Mouse (Mus musculus) left cerebral cortex, postnatal 10 days (tissue): ENCODE results near the gene Ebna1bp2. TPM values are rescaled to one million over a fixed set of nuclear protein-coding genes. Genes with fewer than 3 reads are reported as not detected.

ENCODE experiments used
- DNase-seq, 2 experiments: peaks; one replicate each; pipeline ENCODE4 v3.0.0; 2021 to 2022; ENCODE audit warnings: low spot score in 2 of 2, mixed read lengths in 1 of 2; ENCODE audit errors: extremely low spot score in 1 of 2
- intact Hi-C: fragments of 180-260 bp; cut with DNase I; formaldehyde crosslinking; loops from one replicate; pipeline ENCODE4 v1.15.1; 2025
- total RNA-seq, 2 experiments: library from RNA; stranded (reverse); gene quantifications; 2 replicates each; pipeline ENCODE4 v1.2.3; 2021

Gene Ebna1bp2
- total RNA-seq, result 10 to 100 TPM; 48.3 to 54.4 TPM

DNA sequence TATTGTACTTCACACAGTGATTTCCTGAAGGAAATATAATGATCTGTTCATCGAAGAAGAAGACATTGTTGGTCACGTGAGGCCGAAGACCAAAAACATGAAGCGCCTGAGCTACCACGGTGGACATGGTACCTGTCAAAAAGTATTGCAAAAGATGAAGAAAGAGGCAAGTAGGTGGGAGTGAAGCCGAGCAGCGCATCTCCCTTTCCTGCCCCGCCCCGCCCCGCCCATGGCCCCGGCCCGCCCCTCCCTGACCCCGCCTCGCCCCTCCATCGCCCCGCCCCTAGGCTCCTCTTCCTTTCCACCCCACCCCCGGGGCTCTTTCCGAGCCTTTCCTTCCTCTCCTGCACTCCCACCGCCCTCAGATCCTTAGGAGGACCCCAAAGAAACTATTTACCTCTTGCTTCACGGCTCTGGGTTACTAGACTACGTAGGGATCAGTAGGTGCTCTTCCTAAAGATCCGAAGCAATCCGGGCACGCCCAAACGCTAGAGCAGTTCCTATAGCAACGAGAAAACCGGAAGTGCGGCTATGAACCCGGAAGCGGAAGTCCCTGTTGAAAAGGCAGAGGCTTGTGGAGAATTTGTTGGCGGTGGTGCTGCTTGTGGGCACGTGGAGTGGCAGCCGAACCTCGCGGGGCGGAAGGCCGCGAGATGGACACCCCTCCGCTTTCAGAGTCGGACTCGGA, at the start of gene Ebna1bp2, which contains the start of gene Cfap57:
Gene Ebna1bp2, plus strand, starts transcription at position 521 of the 688 bp plus-strand sequence.
Gene Cfap57, minus strand, starts transcription at position 499 of the 688 bp plus-strand sequence.
- intact Hi-C loops, result no loop called here
- peak; percentile 90 to 93 for DNase-seq

DNA sequence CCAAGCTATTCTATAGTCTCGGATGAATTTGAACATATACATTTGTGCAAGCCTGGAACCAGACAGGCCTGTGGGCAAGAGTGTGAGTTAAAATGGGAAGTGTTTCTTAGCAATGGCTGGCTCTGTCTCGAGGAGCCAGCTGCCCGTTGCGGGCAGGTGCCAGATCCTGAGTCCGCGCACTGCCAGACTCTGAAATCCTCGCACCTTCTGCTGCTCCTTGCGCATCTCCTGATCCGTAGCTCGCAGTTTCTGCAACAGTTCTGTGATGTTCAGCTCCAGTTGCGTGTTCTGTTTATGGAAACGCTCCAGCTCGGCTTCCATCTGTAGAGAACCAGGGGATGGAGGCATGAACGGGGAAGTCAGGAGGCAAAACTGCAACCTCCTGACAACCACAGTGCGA, 49.2 kb upstream of the Ebna1bp2 start:
- intact Hi-C loops, result loop anchor here (10.0 kb wide), 1 partner anchor 127 kb away; no protein-coding TSS in a partner anchor
- DNase-seq, result peak; percentile 66 to 73

DNA sequence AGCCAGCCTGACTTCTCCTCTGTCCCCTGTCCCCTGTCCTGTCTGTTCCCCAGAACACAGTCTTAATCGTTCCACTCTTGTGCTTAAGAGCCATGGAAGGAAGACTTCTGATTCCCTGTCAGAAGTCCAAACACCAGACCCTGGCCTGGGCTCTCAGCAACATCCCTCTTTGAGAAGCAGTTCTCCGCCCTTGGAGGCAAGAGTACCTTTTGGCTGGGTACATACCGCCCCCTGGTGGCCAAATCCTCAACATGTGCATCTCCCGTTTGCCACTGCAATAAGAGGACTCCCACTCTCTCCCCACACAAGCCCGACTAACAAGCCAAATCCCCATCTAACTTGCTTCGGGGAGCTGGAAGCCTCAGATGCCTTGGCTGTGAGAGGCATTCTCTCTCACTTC, 44.5 kb upstream of the Ebna1bp2 start:
- intact Hi-C loops, result loop anchor here (5.0 to 10.0 kb wide), 2 partner anchors 131 to 164 kb away; no protein-coding TSS in a partner anchor
- peak; percentile 83 to 90 for DNase-seq

DNA sequence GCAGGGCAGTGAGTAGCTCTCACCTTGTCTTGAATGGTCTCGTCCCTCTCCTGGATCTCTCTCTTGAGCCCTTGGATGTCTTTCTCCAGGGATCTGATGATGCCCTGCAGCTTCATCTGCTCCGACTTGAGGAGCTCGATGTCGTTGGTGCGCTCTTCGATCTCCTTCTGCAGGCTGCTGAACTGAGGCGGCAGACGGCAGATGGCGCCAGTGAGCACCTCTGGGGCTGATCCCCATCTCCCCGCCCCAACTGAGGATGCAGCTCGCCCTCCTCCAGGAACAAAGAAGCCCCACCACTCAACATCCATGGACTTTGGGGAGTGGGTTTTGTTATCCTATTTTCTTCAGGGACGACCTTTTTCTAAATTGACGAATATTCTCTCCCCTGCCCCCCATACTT, 41.3 kb upstream of the Ebna1bp2 start:
- intact Hi-C loops, result loop anchor here (5.0 to 10.0 kb wide), 2 partner anchors 135 to 167 kb away; no protein-coding TSS in a partner anchor
- peak in 1 of 2 experiments; percentile 72 for DNase-seq

DNA sequence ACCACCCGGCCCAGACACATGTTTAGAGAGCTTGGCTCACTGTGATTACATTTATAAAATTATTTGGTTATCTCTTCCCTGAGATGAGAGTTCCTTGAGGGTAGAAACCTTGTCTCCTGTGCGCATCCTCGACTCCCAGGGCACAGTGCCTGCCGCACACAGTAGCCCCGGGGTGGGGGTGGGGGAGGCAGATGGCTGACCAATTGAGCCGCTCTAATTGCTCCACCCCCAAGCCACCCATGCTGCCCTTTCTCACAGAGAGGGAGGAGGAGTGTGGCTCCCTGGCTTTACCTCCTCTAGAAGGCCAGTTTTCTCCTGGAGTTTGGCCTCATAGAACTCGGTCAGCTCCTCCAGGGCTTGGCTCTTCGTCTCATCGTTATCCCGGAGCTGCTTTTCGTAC, 39.1 kb upstream of the Ebna1bp2 start:
- DNase-seq, result no peak
- intact Hi-C loops, result no loop called here

DNA sequence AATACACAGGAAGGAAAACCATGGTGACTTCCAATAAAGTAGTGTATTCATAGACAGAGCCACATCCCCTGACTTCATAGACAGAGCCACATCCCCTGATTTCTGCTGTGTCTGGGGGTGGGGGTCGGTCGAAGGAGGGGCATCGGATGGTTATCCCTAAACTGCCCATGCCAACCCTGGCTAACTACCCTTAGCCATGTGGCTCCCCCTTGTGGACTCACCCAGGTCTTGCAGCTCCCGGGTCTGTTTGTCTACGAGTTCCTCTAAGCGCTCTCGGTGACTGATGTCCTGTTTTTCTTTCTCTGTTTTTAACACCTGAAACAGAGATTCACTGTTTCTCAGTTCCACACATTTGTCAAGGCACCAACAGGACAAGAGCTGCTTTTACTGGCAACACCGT, 38.0 kb upstream of the Ebna1bp2 start:
- DNase-seq, result no peak
- intact Hi-C loops, result no loop called here

DNA sequence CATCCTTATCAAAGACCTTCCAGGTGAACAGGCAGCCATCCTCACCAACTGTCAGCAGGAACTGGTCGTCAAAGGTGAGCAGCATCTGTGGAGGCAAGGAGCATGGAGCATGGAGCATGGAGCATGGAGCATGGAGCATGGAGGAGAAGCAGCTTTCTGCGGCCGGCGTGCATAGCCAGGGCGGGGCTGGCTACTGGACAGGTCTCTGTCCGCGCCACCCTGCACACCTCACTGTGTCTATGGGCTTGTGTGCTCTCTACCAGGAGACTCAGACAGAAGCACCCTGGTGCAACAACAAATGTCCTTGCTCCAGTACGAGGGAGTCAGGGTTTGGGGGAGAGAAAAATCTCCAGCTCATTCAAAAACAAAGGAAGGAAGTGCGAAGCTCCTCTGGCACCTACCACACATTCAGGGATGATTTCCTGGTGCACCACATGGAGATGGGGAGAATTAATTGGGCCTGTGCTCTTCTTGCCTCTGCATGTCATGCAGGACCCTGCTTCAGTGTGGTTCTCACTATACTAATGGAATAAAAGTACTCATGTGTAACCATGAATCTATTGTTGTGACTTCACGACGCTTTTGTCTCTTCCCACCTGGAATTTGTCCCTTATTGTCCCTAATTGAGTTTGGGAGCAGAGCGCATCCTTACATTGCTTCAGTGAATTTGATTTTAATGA, 31.4 kb upstream of the Ebna1bp2 start:
- intact Hi-C loops, result no loop called here
- no peak for DNase-seq

DNA sequence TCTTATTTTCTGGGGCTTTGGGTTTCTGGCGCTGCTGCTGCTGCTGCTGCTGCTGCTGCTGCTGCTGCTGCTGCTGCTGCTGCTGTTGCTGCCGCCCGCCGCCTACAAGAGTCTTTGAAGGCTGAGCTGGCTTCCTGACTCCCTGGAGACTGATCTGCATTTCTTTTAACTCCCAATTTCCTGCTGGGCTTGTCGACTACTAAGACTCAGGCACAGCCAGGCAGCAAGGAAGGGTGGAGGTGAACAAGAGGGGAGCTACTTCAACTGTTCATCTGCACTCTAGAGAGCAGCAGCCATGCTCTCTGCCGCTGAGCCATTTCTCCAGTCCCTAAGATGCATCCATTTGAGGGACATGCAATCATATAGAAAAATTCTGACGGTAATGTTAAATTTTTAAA, 30.9 kb upstream of the Ebna1bp2 start:
- intact Hi-C loops, result no loop called here
- no peak for DNase-seq

DNA sequence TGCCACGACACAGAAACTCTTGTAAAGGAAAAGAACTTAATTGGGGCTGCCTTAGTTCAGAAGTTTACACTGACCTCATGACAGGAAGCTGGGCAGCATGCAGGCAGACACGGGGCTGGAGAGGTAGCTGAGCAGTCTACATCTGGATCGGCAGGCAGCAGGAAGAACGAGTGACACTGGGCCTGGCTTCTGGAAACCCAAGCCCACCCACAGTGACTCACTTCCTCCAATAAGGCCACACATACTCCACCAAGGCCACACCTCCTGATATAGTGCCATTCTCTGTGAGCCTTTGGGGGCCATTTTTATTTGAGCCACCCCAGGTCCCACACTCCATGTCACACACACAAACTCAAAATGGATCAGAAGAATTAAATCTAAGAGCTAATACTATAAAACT, 16.5 kb upstream of the Ebna1bp2 start:
- no peak for DNase-seq
- intact Hi-C loops, result no loop called here

DNA sequence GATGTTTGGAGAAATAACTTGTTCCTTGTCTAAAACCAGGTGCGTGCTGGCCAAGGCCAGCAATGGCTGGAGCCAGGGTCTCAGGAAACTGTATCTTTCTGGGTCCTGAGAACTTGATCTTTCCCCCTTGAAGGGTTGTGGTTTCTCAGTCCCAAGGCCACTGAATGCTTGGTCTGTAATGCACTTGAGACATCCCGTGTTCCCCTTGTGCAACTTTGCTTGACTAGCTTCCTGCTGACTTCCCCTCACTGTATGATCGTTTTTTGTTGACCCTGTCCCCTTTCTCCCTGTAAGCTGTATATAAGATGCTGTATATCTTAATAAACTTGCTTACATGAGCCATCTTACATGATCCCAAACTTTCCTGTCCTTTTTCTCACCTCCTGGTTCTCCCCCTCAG, 10.8 kb upstream of the Ebna1bp2 start:
- DNase-seq, result no peak
- intact Hi-C loops, result no loop called here

DNA sequence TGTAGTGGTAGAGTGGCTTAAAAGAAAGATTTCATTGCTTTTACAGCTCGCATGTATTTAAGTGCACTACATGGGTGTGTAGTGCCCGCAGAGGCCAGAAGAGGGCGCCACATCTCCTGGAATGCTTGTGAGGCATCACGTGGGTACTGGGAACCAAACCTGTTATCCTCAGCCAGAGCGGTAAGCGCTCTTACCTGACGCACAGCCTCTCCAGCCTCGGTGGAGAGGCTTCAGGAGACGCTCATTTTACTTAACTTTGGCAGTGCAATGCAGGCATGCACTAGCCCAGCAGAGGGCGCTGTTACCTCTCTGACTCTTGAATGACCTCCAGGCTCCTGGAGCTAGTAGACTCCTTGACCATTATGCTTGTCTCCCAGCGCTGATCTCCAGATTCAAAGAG, 8.0 kb upstream of the Ebna1bp2 start:
- intact Hi-C loops, result no loop called here
- DNase-seq, result no peak

DNA sequence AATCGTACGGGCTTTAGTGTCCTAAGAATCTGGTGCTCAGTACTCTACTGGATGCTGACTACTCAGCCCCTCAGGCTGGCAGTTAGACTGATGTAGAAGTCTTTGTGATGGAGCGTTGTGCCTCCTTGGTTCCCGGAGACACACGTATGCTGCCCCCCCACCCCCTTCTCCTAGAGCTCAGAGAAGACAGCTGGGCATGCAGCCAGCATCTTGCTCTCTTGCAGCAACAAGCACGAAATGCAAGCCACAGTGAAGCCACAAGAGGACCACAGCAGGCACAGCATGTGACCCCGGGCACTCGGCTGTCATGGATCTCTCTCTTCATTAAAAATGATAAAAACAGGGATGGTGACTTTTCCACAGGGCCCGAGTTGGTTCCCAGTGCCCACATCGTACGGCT, 5.2 kb upstream of the Ebna1bp2 start:
- peak in 1 of 2 experiments; percentile 51 for DNase-seq
- intact Hi-C loops, result no loop called here

DNA sequence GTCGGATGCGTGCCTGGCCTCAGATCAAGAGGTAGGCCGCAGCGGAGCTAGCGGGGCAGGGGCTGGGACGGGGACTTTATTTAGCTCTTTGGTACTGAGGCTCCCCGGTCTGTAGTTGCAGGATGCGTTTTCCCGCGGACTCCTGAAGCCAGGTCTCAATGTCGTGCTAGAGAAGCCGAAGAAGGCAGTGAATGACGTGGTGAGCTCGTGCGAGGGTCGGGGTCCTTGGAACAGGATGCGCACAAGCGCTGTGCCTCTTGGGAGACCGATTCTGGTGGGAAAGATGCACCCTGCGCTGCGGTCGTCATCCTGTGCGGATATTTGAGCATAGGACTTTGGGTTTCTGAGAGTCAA, 345 bp downstream of the Ebna1bp2 start:
- intact Hi-C loops, result no loop called here
- no peak for DNase-seq

DNA sequence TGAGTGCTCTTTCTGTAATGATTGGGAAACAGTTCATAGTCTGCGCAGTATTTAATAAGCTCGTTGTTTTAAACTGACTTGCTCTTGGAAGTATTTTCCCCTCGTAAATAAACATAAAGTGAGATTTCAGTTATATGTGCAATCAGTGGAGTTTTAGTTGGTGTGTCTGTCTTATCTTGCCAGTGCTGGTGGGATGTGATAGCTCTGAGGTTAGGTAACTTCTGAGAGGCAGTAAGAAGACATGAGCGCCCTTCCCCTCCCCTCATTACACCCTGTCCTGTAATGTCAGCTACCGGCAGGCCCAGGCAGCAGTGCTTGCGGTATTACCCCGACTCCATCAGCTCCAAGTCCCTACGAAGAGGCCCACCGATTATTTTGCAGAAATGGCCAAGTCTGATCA, 1.2 kb downstream of the Ebna1bp2 start:
- no peak for DNase-seq
- intact Hi-C loops, result no loop called here

DNA sequence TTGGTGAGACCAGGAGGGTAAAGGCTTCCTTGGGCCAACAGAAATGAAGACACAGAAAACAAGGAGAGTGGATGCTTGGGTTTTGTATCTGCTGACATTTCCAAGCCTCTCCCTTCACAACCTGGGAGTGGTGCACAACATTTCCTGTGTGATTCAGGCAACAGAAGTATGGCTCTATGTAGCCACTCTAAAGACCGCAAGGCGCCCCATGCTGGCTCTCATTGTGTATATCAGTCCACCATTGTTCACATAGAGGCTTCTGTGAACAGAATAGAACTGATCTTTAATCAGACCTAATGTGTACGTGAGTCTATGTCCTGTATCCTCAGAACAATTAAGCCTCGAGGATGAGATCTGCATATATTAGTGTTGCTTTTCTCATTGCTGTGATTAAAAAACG, 9.7 kb downstream of the Ebna1bp2 start:
- DNase-seq, result no peak
- intact Hi-C loops, result no loop called here

DNA sequence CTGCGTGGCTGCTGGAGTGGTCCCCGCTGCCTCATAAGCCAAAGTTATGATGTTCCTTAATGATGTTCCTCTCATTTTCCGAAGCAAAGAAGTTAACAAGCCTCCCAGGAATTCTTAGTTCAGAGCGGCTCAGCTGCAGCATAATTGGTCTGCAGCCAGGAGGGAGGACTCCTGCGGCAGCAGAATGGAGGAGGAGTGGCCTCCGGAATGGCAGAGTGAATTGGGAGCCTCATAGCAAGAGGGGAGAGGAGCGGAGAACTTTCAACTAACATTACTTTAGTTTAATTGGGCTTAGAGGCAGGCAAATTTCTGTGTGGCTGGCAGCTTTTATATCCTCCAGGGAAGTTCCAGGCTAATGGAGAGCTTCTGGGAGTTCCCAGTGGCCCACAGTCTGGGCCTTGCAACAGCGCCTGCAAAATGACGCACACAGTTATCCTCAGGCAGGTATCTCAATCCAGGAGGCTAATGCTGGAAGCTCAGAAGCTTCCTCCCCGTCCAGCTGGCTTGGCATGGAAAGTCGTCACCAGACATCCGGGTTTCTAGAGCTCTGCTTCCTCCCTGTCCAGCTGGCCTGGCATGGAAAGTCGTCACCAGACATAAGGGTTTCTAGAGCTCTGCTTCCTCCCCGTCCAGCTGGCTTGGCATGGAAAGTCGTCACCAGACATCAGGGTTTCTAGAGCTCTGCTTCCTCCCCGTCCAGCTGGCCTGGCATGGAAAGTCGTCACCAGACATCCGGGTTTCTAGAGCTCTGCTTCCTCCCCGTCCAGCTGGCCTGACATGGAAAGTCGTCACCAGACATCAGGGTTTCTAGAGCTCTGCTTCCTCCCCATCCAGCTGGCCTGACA, 22.0 kb downstream of the Ebna1bp2 start:
- DNase-seq, result peak in 1 of 2 experiments; percentile 42
- intact Hi-C loops, result no loop called here

DNA sequence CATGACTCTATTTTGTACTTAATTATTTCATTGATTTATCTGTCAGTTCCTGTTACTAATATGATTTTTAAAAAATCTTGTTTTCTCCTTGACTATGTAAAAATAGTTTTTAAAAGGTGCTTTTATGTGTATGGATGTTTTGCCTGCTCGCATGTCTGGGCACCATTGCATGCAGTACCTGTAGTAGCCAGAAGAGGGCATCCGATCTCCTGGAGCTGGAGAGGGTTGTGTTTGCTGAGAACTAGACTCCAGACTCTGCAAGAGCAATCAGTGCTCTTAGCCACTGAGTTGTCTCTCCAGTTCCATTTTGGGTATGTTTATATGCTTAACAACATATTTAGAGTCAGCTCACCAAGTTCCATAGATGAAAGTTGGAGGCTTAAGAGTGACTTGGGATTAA, 24.6 kb downstream of the Ebna1bp2 start:
- intact Hi-C loops, result loop anchor here (5.0 kb wide), 1 partner anchor 342 kb away; no protein-coding TSS in a partner anchor
- DNase-seq, result peak in 1 of 2 experiments; percentile 56

DNA sequence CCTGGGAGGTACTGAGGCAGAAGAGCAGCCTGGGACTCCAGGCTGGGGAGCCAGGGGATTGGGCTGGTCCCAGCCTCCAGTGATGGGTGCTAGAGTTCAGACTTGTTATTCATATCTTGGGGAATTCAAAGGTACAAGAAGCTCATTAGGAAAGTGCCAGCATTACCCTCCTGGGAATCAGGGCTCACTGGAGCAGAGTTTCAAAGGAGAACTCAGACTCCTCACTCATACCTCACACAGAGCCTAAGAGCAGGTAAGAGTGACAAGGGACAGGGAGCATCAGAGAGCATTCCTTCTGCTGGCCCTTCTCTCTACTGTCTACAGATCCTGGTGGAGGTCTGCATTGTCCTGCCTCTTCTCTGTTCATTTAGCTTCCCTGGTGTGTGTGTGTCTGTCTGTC, 38.1 kb downstream of the Ebna1bp2 start, which contains the start of gene Olfr62:
Gene Olfr62, plus strand, starts transcription at position 301 of the 400 bp plus-strand sequence.
- intact Hi-C loops, result no loop called here

More for the DNA sequence above, 38.1 kb downstream of the Ebna1bp2 start, which contains the start of gene Olfr62:
- no peak for DNase-seq
